Mouse (Mus musculus): ENCODE data around the gene Slc16a7. TPM values are rescaled to one million over a fixed set of nuclear protein-coding genes. Genes with fewer than 3 reads are reported as not detected.
A peak's percentile ranks its signal among the peaks of the same experiment; 100 is the strongest.

The Slc16a7 gene
- polyA plus RNA-seq, 1 experiment = 38.7 TPM

DNA sequence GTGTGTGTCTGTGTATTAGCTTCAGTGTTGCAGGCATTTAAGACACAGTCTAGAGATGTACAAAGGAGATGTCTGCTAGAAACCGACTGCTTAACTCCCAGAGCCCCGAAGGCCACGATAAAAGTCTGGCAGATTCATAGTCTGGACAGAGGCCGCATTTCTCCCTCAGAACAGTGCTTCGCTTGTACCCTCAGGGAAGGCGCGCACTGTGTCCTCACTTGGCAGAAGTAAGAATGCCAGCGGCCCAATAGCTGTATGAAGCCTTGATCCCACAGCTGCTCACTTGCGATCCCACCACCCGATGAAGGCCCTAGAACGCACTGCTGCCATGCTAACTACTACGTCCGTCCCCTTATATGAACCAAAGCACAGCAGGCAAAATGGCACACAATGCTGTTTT is 16.6 kb downstream of the Slc16a7 start:
- Histone ChIP-seq H3K27ac (ENCODE audit: insufficient read depth, low read depth, low read length) (no peak overlapping the region), H3K27me3 (replicated peaks; ENCODE audit: control insufficient read depth, insufficient read depth, low read length) (no peaks in the 10 kb centered on the region), H3K36me3 (ENCODE audit: control insufficient read depth, insufficient read depth, low read length) (no peaks in the 10 kb centered on the region), H3K4me3 (ENCODE audit: insufficient read depth, low read depth, low read length) (no peak overlapping the region), H3K4me1 (ENCODE audit: control insufficient read depth, insufficient read depth, low read length) (no peaks in the 10 kb centered on the region)
- TF ChIP-seq POLR2A (IDR thresholded peaks at IDR 0.05; ENCODE audit: low read depth, low read length) (no peak), CTCF (conservative IDR thresholded peaks at IDR 0.05; ENCODE audit: insufficient read depth, insufficient read length, low read depth, low read length) (no peak)
- 91% methylated on average over 13 of the region's 13 CpGs for WGBS
- DNase-seq = no peak

DNA sequence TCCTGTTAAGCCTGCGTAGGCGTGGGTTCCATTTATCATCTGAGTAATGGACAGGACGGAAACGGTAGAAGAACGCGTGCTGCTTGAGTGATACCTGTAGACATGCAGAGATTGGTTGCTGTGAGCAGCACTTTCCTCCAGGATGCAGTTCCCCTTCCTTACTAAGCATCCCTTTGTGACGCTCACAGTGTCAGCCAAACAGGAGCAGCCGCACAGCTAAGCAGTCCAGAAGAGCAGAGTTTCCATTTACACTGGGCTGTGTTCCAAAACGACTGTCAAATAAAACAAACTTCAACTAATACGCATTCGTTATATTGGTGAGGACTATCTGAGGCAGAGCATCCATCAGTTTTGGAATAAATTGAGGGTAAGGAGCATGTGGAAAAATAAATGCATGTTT is 17.8 kb downstream of the Slc16a7 start:
- Histone ChIP-seq H3K4me3 (ENCODE audit: insufficient read depth, low read depth, low read length) (no peak overlapping the region), H3K4me1 (ENCODE audit: control insufficient read depth, insufficient read depth, low read length) (no peaks in the 10 kb centered on the region), H3K27me3 (replicated peaks; ENCODE audit: control insufficient read depth, insufficient read depth, low read length) (no peaks in the 10 kb centered on the region), H3K36me3 (ENCODE audit: control insufficient read depth, insufficient read depth, low read length) (no peaks in the 10 kb centered on the region), H3K27ac (ENCODE audit: insufficient read depth, low read depth, low read length) (no peak overlapping the region)
- TF ChIP-seq POLR2A (IDR thresholded peaks at IDR 0.05; ENCODE audit: low read depth, low read length) = no peak
- TF ChIP-seq CTCF (conservative IDR thresholded peaks at IDR 0.05; ENCODE audit: insufficient read depth, insufficient read length, low read depth, low read length) = no peak
- 64% methylated on average over 11 of the region's 11 CpGs for WGBS
- no peak for DNase-seq

DNA sequence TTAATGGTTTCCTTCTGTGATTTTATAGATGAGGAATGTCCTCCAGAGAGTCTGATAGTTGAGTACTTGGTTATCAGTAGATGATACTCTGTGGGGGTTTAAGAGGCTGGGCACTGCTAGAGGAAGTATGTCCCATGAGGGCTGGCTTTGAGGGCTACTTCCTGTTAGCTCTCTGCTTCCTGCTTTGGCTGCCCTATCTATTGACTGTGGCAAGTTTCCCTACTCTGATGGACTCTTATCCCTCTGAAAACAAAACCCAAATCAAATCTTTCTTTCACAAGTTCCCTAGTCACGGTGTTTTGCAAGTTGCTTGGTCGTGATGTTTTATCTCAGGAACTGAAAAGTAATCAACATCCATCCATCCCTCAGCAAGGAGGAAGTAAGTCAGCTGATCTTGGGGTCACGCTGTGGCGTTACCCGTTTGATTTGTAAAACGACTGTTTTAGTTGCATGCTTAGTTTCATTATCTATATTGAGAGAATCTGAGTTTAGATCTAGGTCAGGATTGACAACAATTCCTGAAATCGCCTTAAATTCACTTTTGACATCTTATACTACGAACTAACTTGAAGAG is 19.1 kb downstream of the Slc16a7 start:
- H3K27ac ChIP-seq (ENCODE audit: insufficient read depth, low read depth, low read length) = no peak overlapping the region
- H3K36me3 ChIP-seq (ENCODE audit: control insufficient read depth, insufficient read depth, low read length) = no peaks in the 10 kb centered on the region
- H3K4me3 ChIP-seq (ENCODE audit: insufficient read depth, low read depth, low read length) = no peak overlapping the region
- peak; percentile 10 for DNase-seq
- no peak for TF ChIP-seq CTCF (conservative IDR thresholded peaks at IDR 0.05; ENCODE audit: insufficient read depth, insufficient read length, low read depth, low read length)
- TF ChIP-seq POLR2A (IDR thresholded peaks at IDR 0.05; ENCODE audit: low read depth, low read length) = no peak
- H3K27me3 ChIP-seq (replicated peaks; ENCODE audit: control insufficient read depth, insufficient read depth, low read length) = no peaks in the 10 kb centered on the region
- H3K4me1 ChIP-seq (ENCODE audit: control insufficient read depth, insufficient read depth, low read length) = no peaks in the 10 kb centered on the region
- WGBS = 60% methylated on average over 8 of the region's 8 CpGs

DNA sequence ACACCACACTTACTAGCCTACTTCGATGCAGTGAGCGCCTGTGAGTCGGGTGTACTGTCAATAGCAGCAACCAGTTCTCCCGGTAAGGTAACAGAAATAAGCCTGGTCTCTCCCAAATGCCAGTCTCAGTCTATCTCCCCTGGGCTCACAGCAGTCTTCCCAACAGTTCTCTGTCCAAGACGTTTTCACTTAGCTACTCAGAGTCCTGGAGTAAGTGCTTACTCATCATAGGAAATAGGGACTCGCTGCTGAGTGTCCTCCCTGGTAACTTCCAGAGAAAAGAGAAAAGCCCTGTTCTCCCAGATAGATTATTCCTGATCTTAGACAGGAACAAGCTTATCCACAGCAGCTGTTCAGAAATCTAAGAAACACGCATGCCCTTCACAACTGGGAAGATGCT is 30.8 kb downstream of the Slc16a7 start:
- 89% methylated on average over 7 of the region's 7 CpGs for WGBS
- no peak for TF ChIP-seq POLR2A (IDR thresholded peaks at IDR 0.05; ENCODE audit: low read depth, low read length)
- TF ChIP-seq CTCF (conservative IDR thresholded peaks at IDR 0.05; ENCODE audit: insufficient read depth, insufficient read length, low read depth, low read length) = no peak
- Histone ChIP-seq H3K27ac (ENCODE audit: insufficient read depth, low read depth, low read length) (no peak overlapping the region), H3K4me3 (ENCODE audit: insufficient read depth, low read depth, low read length) (no peak overlapping the region), H3K36me3 (ENCODE audit: control insufficient read depth, insufficient read depth, low read length) (no peaks in the 10 kb centered on the region), H3K27me3 (replicated peaks; ENCODE audit: control insufficient read depth, insufficient read depth, low read length) (no peaks in the 10 kb centered on the region), H3K4me1 (ENCODE audit: control insufficient read depth, insufficient read depth, low read length) (no peaks in the 10 kb centered on the region)
- DNase-seq = no peak

DNA sequence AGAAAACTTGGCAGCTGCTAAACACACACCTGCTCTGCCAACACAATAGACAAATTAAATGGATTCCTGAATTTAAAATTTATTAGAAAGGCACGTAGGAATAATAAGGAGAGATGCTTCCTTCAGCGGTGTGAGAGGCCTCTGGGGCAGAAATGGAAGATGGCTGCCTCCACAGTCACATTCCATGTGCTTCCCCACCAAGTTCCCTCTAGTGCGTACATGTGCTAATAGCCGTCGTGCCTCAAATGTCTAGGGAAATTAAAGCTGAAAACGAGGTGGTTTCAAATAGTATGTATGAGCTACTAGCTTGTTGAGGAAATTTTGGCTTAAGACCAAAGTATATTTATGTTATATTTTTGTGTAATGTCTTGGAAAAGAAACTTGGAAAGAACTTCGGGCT is 36.5 kb downstream of the Slc16a7 start:
- 77% methylated on average over 7 of the region's 7 CpGs for WGBS
- DNase-seq = no peak
- no peak overlapping the region for H3K4me3 ChIP-seq (ENCODE audit: insufficient read depth, low read depth, low read length)
- no peaks in the 10 kb centered on the region for H3K27me3 ChIP-seq (replicated peaks; ENCODE audit: control insufficient read depth, insufficient read depth, low read length)
- no peak overlapping the region for H3K27ac ChIP-seq (ENCODE audit: insufficient read depth, low read depth, low read length)
- TF ChIP-seq POLR2A (IDR thresholded peaks at IDR 0.05; ENCODE audit: low read depth, low read length) (no peak), CTCF (conservative IDR thresholded peaks at IDR 0.05; ENCODE audit: insufficient read depth, insufficient read length, low read depth, low read length) (no peak)
- H3K36me3 ChIP-seq (ENCODE audit: control insufficient read depth, insufficient read depth, low read length) = no peaks in the 10 kb centered on the region
- H3K4me1 ChIP-seq (ENCODE audit: control insufficient read depth, insufficient read depth, low read length) = no peaks in the 10 kb centered on the region

DNA sequence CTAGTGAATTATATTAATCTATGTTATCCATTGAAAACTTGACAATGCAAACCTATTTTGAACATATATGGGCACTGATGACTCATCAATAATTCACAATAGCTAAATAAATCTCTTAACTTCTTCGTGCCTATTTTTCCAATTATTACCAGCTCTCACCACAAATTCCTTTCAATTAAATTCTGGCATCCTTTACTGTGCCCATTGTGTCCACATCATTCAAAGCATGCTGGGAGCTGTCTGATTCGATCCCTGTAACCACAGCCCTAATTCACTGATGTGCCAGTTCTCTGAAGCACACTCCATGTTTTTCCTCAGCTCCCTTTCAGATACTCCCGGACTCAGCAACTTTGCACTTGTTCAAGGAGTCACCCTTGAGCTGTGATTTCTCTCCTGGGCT is 41.1 kb downstream of the Slc16a7 start:
- DNase-seq = no peak
- Histone ChIP-seq H3K4me3 (ENCODE audit: insufficient read depth, low read depth, low read length) (no peak overlapping the region), H3K4me1 (ENCODE audit: control insufficient read depth, insufficient read depth, low read length) (no peaks in the 10 kb centered on the region; the same call in 1 of the 2 replicates), H3K27me3 (replicated peaks; ENCODE audit: control insufficient read depth, insufficient read depth, low read length) (no peaks in the 10 kb centered on the region), H3K27ac (ENCODE audit: insufficient read depth, low read depth, low read length) (no peak overlapping the region), H3K36me3 (ENCODE audit: control insufficient read depth, insufficient read depth, low read length) (no peaks in the 10 kb centered on the region)
- WGBS = 72% methylated on average over 3 of the region's 3 CpGs
- TF ChIP-seq CTCF (conservative IDR thresholded peaks at IDR 0.05; ENCODE audit: insufficient read depth, insufficient read length, low read depth, low read length) = no peak
- TF ChIP-seq POLR2A (IDR thresholded peaks at IDR 0.05; ENCODE audit: low read depth, low read length) = no peak

DNA sequence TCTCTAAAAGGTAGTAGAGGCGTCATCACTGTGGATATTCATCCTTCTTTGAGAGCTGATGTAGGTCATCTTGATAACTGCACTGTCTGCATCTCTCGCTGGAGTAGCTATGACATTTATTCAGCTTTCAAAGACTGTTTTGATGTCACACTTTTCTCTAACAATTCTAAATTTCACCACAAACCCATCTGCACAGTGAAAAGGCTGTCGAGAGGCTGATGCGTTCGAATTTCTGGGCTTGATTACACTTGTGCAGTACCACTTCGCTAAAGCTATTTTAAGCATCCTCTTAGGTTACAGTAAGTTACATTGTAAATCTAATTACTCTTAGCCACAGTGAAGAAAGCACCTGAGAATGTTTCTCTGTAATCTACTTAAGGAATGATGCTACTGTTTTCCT is 42.1 kb downstream of the Slc16a7 start:
- Histone ChIP-seq H3K4me3 (ENCODE audit: insufficient read depth, low read depth, low read length) (no peak overlapping the region), H3K36me3 (ENCODE audit: control insufficient read depth, insufficient read depth, low read length) (no peaks in the 10 kb centered on the region), H3K27ac (ENCODE audit: insufficient read depth, low read depth, low read length) (no peak overlapping the region), H3K4me1 (ENCODE audit: control insufficient read depth, insufficient read depth, low read length) (no peaks in the 10 kb centered on the region; the same call in 1 of the 2 replicates), H3K27me3 (replicated peaks; ENCODE audit: control insufficient read depth, insufficient read depth, low read length) (no peaks in the 10 kb centered on the region)
- 66% methylated on average over 6 of the region's 6 CpGs for WGBS
- TF ChIP-seq POLR2A (IDR thresholded peaks at IDR 0.05; ENCODE audit: low read depth, low read length) = no peak
- TF ChIP-seq CTCF (conservative IDR thresholded peaks at IDR 0.05; ENCODE audit: insufficient read depth, insufficient read length, low read depth, low read length) = no peak
- no peak for DNase-seq

All from kidney, adult 2 months (tissue).